Mouse (Mus musculus) cortical plate, adult 2 months (tissue): ENCODE data around the gene Pan2.

Source experiments
- CTCF ChIP-seq: fragments of 200-500 bp; IDR thresholded peaks from 2 replicates; pipeline ENCODE4 v1.5.1; 2011; ENCODE audit warnings: mild to moderate bottlenecking, control low read depth, low read length; ENCODE audit not compliant: insufficient read depth; ENCODE audit errors: extremely low read depth
- POLR2A ChIP-seq: fragments of 200-500 bp; IDR thresholded peaks from 2 replicates; pipeline ENCODE4 v1.6.1; 2011; ENCODE audit warnings: mild to moderate bottlenecking, low read length, control low read depth; ENCODE audit not compliant: insufficient read depth; ENCODE audit errors: extremely low read depth

DNA sequence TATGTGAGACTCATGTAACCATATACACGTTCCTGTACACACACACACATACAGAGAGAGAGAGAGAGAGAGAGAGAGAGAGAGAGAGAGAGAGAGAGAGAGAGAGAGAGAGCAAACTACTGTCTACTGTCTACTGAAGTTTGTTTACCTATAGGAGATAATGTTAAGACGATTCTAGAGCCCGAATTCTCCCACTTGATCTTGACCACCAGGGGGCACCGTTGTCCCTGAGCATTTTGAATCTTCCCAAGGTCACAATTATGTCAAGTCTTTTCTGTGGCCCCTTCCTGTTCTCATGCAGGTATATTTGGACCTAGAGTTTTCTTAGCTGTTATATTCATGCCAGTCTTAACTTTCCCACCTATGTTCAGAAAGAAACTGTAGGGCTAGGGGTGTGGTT, 32.4 kb downstream of the Pan2 start:
- no peak for TF ChIP-seq POLR2A
- TF ChIP-seq CTCF: peak; percentile 72
